Mouse (Mus musculus) retina, embryonic 14.5 days (tissue): ENCODE data around the gene Tprn.
"Not testable (repeated sequence)": the region's sequence is repeated elsewhere in the genome, so short reads cannot be mapped to it uniquely, and the experiment has no call there.

Experiments used
- DNase-seq: peaks from one replicate; pipeline ENCODE4 v3.0.0-alpha.2; 2015; ENCODE audit warnings: low spot score

Tprn gene

GRCm38 (mm10) chr2:25237522-25237921 is 24.9 kb upstream of the Tprn start:
- no peak for DNase-seq

- DNase-seq, result no peak
These were observed 24.3 kb upstream of the Tprn start for GRCm38 (mm10) chr2:25238106-25238505.

- DNase-seq, result no peak
These were observed 22.7 kb upstream of the Tprn start for GRCm38 (mm10) chr2:25239766-25240165.

DNA sequence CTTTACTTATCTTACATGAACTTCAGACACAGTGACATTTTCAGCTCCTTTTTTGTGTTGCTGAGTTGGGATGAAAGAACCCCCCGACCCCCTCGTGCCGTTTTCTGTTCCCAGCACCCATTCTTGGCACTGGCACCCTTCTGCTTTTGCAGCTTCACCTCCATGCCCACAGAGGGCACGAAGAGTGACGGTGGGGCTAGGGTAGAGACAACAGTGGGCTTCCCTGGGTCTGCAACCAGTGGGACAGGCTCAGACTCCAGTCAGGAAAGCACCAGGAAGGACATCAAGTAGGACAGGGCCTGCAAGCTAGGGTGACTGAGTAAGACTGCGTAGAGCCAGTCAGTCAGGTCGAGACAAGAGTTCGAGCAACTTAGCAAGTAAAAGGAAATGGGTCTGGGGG is 22.1 kb upstream of the Tprn start:
- DNase-seq, result no peak

DNA sequence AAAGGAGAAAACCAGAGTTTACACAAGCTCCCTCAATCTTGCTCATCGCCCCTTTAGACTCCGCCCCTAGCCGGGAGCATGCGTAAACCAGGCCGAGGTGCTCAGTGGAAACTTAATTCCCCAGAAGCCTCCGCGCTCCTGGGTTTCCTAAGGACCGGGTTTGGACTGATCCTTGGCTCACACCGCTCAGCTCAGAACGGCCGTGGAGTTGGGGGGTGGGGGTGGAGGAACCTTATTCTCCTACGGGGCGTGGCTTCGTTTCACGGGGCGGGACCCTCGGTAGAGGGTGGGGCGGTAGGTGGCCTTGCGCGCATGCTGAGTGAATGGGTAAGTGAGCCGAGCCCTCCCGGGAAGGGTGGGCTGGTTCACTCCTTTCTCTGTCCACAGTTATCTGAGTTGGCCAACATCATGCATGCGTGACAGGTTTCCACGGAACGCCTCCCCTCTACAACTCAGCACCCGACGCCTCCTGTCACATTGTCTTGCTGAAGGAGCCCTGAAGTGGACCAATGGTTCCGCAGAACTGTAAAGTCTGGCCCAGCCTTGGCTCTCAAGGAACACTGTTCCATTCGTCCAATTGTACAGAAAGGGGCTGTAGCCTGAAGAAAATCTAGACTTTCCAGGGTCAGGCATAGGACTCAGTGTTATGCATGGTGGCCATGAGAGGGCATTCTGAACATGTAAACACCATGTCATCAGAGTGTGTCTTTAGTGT is 21.5 kb upstream of the Tprn start:
- DNase-seq, result peak; percentile 82

DNA sequence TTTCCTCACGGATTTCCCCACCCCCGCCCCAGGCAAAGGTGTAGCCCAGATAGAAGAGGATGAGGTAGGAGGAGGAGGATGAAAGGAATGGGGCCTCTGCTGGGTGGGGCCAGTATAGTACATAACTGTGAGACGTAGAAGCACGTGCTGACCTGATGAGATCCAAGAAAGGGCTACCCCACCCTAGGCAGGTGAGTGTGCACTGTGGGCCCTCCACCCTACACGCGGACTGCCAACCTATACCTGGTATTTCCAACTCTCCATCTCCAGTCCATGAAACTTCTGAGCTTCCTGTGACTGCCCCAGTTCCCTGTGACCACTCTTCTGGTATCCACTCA is 21.0 kb upstream of the Tprn start:
- no peak for DNase-seq

GRCm38 (mm10) chr2:25242101-25242506 is 20.3 kb upstream of the Tprn start, which contains the start of the genes Rnf208 and Cysrt1:
Rnf208 (plus strand) TSS chr2:25242255.
Cysrt1 (minus strand) TSS chr2:25242452.
- DNase-seq, result peak; percentile 62

GRCm38 (mm10) chr2:25243342-25243741 is 19.1 kb upstream of the Tprn start:
- no peak for DNase-seq

DNA sequence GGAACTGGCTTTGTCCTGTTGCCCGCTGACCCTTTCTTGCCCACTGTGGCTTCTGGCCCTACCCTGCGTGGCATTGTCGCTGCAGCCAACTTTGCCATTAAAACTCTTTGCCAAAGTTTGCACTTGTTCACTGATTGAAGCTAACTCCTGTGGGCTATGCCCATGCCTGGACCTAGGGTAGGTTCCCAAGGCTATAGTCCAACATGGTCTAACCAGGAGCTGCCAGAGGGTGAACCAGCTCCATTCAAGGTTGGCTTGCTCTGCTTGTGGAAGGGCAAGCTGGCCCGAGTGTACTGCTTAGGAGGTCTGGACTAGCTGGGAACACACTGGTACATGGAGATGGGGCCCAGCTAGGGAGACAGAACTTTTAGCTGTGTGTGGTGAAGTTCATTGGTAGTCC is 18.3 kb upstream of the Tprn start:
- no peak for DNase-seq

GRCm38 (mm10) chr2:25246183-25247072 is 16.0 kb upstream of the Tprn start, which contains the start of gene AL732309.1:
AL732309.1 (minus strand) TSS chr2:25246863.
- no peak for DNase-seq

- no peak for DNase-seq
These were observed 10.1 kb upstream of the Tprn start for GRCm38 (mm10) chr2:25252331-25252730.

GRCm38 (mm10) chr2:25255284-25255779 is 7.1 kb upstream of the Tprn start, which contains the start of gene Tmem203:
Tmem203 (plus strand) TSS chr2:25255439.
- DNase-seq, result peak; percentile 95

GRCm38 (mm10) chr2:25256443-25257109 is 5.8 kb upstream of the Tprn start:
- peak; percentile 60 for DNase-seq

DNA sequence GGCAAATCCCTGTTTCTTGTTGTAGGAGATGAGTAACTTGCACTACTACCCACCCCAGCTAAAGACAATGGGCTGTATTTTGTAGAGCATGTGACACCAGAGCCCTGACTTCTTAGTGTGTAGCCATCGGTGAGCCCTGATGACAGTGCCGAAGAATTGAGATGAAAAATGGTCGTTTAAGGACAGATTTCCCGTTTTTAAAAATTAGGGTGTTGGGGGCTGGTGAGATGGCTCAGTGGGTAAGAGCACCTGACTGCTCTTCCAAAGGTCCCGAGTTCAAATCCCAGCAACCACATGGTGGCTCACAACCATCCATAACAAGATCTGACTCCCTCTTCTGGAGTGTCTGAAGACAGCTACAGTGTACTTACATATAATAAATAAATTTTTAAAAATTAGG is 5.2 kb upstream of the Tprn start:
- DNase-seq, result not testable (repeated sequence)

DNA sequence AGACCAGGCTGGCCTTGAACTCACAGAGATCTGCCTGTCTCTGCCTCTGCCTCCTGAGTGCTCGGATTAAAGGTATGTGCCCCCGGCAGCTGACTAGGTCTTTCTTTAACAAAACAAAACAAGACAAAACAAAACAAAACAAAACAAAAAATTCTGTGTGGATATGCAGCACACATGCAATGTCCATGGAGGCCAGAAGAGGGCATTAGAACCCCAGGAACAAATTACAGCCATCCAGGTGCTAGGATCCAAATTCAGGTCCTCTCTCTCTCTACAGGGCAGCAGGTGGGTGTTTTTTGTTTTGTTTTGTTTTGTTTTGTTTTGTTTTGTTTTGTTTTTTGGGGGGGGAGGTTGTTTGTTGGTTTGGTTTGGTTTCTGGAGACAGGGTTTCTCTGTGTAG is 3.5 kb upstream of the Tprn start:
- DNase-seq, result peak; percentile 32

DNA sequence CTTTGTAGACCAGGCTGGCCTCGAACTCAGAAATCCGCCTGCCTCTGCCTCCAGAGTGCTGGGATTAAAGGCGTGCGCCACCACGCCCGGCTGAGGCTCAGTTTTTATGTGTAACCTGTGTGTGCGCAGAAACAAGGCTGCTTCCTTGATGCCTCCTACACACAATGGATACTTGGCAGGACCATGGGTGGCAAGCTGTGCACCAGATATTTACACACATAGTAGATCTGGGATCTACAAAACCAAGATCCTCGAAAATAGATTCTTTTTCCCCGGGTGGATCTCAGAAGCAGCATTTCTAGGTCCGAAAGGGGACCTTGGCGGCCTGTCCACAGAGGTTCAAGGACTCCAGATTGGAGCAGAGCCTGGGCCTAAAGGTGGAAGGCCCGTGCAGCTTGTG is 548 bp upstream of the Tprn start:
- no peak for DNase-seq

DNA sequence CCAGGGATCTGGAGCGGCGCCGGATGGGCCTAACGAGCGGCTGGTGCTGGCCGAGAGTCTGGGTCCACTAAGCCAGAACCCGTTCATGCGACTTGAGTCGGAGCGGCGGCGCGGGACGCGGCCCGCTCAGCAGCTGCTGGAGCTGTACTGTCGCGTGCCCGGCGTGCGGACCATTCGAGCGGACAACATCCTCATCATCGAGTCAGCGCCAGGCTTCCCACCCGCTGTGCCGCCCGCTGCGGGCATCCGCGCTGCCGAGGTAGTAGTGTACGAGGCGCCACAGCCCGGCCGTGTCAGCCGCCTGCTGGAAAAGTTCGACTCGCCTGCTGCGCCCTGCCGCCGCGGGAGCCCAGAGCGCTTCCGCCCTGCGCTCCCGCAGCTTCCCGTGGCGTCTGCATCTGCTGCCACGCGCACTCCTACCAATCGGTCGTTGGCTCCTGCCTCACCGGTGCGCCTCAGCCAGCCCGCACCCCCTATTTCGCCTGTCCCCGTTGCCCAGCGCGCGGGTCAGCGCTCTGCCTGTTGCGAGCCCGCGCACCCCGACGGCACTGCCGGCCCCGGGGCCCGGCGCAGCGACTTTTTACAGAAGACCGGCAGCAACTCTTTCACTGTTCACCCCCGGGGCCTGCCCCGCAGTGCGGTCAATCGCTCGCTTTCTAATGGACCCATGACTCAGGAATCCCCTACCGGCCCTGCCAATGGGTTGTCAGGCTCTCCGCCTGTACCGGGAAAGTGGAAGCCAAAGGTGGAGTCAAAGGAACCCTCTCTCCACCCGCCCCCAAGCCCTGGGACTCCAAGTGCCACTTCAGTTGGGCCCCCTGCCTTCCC is 591 bp downstream of the Tprn start:
- DNase-seq, result peak; percentile 51

DNA sequence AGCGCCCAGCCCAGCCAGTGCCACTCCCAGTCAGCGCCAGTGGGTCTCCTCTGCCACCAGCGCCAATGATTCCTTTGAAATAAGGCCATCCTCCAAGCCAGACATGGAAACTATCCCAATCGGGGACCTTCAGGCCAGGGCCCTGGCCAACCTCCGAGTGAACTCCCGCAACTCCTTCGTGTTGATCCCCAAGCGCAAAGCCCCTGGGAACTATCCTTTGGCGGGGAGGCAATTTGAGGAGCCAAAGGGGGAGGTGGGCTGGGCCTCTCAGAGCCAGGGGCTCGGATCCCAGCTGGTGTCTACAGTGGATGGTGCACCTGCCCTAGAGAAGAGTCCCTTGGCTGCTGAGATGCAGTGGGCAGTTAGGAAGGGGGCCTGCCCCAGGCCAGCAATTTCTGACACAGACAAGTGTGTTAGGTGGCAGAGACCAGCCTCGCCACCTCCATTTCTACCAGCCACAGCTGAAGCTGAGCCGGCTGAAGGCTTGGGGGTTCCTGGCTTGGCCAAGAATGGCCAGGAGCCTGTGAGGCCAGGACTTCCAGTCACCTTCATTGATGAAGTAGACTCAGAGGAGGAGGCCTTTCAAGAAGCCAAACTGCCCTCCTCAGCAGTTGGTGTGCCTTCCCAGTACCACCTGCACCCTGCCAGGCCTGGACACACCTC is 1.3 kb downstream of the Tprn start:
- DNase-seq, result no peak

- no peak for DNase-seq
These were observed 1.9 kb downstream of the Tprn start for GRCm38 (mm10) chr2:25264286-25264660.

GRCm38 (mm10) chr2:25264851-25265250 is 2.4 kb downstream of the Tprn start:
- DNase-seq, result no peak
